Mouse (Mus musculus): ENCODE data around the gene Gchfr.

The Gchfr gene

GRCm38 (mm10) chr2:119172862-119173576 lies 5.4 kb downstream of the Gchfr start:
- peak; percentile 38 for DNase-seq (ENCODE audit: low read depth, low spot score)

GRCm38 (mm10) chr2:119173991-119174651 lies 6.5 kb downstream of the Gchfr start, which contains the start of gene Gm14137:
Gene Gm14137 (plus strand): TSS chr2:119174509.
- DNase-seq (ENCODE audit: low read depth, low spot score) = no peak

DNA sequence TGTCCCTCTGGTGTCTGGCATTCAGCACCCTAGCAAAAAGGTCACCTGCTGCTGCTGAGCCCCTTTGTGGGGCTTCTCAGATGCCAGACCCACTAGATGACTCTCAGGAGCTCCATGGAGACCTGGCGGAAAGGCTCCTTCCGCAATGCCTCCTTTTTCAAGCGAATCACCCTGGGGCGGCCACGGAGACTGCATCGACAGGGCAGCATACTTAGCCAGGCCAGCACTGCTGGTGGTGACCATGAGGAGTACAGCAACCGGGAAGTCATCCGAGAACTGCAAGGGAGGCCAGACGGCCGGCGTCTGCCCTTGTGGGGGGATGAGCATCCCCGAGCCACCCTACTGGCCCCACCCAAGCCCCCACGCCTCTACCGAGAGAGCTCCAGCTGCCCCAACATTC lies 7.3 kb downstream of the Gchfr start:
- DNase-seq (ENCODE audit: low read depth, low spot score) = no peak

GRCm38 (mm10) chr2:119175614-119176013 lies 8.0 kb downstream of the Gchfr start:
- DNase-seq (ENCODE audit: low read depth, low spot score) = no peak

DNA sequence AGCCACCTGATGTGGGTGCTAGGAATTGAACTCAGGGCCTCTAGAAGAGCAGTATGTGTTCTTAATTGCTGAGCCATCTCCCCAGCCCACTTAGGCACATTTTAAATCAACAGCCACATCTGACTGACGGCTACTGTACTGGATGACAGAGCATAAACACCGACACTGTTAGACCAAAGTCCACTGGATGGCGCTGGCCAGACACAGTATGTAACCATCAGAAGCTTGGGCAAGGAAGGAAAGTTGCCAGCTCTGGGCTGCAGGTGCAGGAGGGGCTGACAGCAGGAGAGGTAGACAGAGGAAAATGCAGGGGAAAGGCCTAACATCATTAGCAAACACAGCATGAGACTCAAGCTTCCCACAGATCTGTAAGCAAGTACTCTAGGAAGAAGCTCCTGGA lies 9.2 kb downstream of the Gchfr start:
- no peak for DNase-seq (ENCODE audit: low read depth, low spot score)

DNA sequence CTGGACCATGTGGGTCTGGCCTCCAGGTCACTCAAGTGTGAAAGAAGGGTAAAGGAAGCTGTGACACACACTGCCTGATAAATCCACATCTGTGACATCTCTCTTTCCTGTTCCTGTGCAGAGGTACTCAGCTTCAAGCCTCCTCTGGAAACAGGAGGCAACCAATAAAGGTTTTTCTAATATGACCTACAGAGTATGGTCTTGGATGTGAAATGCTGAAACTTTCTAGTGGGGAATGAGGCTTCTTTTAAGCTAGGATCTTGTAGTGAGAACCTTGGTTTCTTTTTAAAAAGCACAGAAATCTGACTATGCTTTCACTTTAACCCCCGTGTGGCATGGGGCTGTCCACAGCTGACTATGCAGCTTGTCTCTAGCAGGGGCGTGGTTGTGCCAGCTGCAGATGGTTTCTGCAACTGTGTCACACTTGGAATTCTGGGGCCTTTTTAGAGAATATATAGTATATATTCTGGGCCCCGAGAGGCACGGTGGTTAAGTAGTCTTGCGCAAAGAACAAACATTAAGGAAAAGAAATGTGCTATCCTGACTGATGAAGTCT lies 9.9 kb downstream of the Gchfr start:
- DNase-seq (ENCODE audit: low read depth, low spot score) = no peak

- no peak for DNase-seq (ENCODE audit: low read depth, low spot score)
Observed at GRCm38 (mm10) chr2:119182914-119183313, 15.3 kb downstream of the Gchfr start.

- peak; percentile 85 for DNase-seq (ENCODE audit: low read depth, low spot score)
Observed at GRCm38 (mm10) chr2:119189029-119189710, 21.6 kb downstream of the Gchfr start.

GRCm38 (mm10) chr2:119190969-119191368 lies 23.4 kb downstream of the Gchfr start:
- DNase-seq (ENCODE audit: low read depth, low spot score) = no peak

DNA sequence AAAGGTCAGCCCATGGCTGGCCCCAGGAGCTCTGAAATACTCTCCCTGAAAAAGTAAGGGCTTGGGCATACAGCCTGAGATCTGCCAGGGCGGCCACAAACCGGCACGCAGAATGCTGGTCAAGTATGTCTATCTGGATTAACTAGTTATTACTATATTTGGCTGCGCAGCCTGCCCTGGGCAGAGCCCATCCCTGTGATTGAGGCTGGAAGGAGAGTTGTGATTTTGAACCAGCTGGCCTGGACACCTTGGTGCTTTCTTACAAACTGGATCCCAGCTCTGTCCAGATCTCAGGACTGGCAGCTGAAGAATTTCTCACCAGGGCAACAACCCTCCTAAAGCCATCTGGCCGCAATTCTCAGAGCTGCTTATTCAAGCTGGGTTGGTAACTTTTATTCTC lies 26.6 kb downstream of the Gchfr start:
- no peak for DNase-seq (ENCODE audit: low read depth, low spot score)

GRCm38 (mm10) chr2:119196316-119197108 lies 28.9 kb downstream of the Gchfr start:
- no peak for DNase-seq (ENCODE audit: low read depth, low spot score)

- DNase-seq (ENCODE audit: low read depth, low spot score) = no peak
Observed at GRCm38 (mm10) chr2:119197493-119197892, 29.9 kb downstream of the Gchfr start.

DNA sequence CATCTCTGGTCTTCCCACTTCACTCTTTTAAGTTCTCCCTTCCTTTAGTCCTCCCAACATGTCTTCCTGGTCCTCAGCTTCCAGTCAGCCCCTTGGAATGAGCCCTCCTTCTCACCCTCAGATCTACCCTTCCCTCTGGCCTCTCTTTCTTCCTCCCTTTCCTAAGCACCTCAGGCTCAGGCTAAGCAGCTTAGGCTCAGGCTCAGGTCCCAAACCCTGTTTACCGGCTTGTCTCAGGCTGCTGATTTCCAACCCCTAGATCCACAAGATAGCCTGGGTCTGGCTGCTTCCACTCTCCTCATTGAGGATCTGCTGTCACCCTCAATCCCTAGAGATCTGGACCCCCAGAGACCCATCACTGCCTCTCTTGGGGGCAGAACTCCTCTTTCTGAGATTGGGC lies 30.5 kb downstream of the Gchfr start:
- DNase-seq (ENCODE audit: low read depth, low spot score) = no peak

GRCm38 (mm10) chr2:119198934-119199333 lies 31.4 kb downstream of the Gchfr start:
- no peak for DNase-seq (ENCODE audit: low read depth, low spot score)

- DNase-seq (ENCODE audit: low read depth, low spot score) = no peak
Observed at GRCm38 (mm10) chr2:119202914-119203453, 35.4 kb downstream of the Gchfr start.

DNA sequence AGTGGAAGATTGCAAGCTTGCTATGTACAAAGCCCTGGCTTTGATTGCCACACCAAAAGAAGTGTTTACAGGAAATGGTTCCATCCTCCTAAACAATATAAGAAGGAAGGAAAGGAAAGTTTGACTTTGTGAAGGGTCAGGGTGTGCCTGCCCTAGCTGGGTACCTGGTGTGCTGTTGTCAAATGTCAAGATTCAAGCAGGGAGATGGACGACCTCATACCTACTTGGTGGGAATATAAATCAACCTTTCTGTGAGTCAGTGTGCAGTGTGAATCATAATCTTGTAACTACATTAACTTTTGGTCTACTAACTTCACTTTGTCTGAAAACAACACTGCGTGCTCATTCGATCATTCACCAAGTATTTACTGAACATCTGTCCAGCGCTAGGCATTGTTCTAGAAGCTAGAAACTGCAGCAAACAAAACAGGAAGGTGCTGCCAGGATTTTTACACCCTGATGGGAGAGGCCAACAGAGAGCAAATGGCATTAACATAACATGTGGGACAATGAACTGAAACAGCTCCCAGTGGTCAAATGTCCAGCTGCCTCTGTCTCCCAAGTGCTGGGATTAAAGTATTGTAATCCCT lies 36.4 kb downstream of the Gchfr start:
- peak; percentile 46 for DNase-seq (ENCODE audit: low read depth, low spot score)

GRCm38 (mm10) chr2:119207961-119208343 lies 40.4 kb downstream of the Gchfr start:
- DNase-seq (ENCODE audit: low read depth, low spot score) = no peak

DNA sequence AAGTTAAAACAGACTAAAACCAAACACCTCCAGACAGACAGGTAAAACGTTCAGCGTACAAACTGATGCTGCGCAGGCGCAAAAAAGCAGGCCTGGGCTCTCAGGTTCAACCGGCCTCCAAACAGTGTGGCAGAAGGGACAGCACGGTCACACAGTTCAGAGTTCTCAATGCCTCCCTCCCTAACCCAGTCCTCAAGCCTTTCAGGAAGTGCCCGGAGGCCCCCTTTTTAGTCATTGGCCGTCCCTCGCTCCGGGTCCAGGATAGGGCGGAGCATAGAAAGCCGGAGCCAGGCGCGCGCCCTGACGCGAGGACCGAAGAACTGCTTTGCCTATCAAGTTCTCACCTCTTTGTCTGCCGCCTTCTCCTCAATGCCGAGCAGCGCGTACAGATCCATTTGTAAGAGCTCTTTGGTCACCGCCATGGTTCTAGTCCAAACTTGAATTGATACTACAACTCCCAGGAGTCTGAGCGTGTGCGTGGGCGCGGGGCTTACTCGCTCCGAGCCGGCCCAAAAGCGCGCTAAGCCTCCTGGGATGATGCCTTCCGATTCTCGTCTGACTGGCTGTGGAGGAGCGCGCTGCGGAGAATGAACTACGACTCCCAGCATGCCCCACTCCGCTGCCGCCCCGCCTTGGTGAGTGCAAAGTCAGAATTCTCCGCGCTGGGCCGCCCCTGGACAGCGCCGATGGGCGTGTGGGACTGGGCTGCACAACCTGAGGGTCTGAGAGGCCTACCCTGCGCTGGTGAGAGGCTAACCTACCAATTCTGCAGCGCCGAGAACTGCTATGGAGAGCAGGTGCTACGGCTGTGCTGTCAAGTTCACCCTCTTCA lies 41.0 kb downstream of the Gchfr start, which contains the start of the genes Zfyve19 and Dnajc17:
TSS of gene Zfyve19 (plus strand) at position 274 of the 832 bp plus-strand sequence.
TSS of gene Dnajc17 (minus strand) at position 452 of the 832 bp plus-strand sequence.
- DNase-seq (ENCODE audit: low read depth, low spot score) = peak; percentile 98

DNA sequence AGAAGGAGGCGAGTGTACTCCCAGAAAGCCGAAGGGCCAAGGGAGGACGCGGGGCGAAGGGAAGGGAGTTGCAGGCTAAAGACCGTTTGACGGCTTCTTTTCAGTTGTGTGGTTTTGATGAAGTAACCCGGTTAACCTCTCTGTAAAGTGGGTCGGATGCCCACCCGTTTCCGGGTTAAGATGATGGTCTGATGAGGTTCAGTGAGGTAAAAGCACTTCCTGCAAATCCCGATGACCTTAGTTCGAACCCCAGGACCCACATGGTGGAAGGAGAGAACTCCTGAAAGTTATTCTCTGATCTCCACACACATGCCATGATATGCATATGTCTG lies 41.6 kb downstream of the Gchfr start:
- DNase-seq (ENCODE audit: low read depth, low spot score) = no peak
